Mouse (Mus musculus) thymus, postnatal 36 days (tissue): Measurements from ENCODE around the gene Ppp3ca.

Experiments
- DNase-seq, 2 experiments: peaks; one replicate each; pipeline ENCODE4 v3.0.0; 2022; ENCODE audit warnings: mixed read lengths in 2 of 2

The Ppp3ca gene

GRCm38 (mm10) chr3:136768775-136769485, 99.0 kb downstream of the Ppp3ca start:
- DNase-seq, result no peak

GRCm38 (mm10) chr3:136769486-136769882, 99.6 kb downstream of the Ppp3ca start:
- no peak for DNase-seq

GRCm38 (mm10) chr3:136771700-136772099, 101.8 kb downstream of the Ppp3ca start:
- DNase-seq, result no peak

- DNase-seq, result no peak
These were observed 103.3 kb downstream of the Ppp3ca start for GRCm38 (mm10) chr3:136773217-136773616.

- no peak for DNase-seq
These were observed 104.3 kb downstream of the Ppp3ca start for GRCm38 (mm10) chr3:136774196-136774595.

GRCm38 (mm10) chr3:136776525-136776924, 106.6 kb downstream of the Ppp3ca start:
- no peak for DNase-seq

- DNase-seq, result no peak
These were observed 107.5 kb downstream of the Ppp3ca start for GRCm38 (mm10) chr3:136777380-136777779.

GRCm38 (mm10) chr3:136777787-136778216, 107.9 kb downstream of the Ppp3ca start:
- no peak for DNase-seq

- DNase-seq, result no peak
These were observed 110.4 kb downstream of the Ppp3ca start for GRCm38 (mm10) chr3:136780321-136780720.

GRCm38 (mm10) chr3:136782058-136782457, 112.1 kb downstream of the Ppp3ca start:
- no peak for DNase-seq

GRCm38 (mm10) chr3:136785686-136786085, 115.8 kb downstream of the Ppp3ca start:
- DNase-seq, result no peak

GRCm38 (mm10) chr3:136790261-136790871, 120.4 kb downstream of the Ppp3ca start:
- DNase-seq, result no peak

- no peak for DNase-seq
These were observed 121.5 kb downstream of the Ppp3ca start for GRCm38 (mm10) chr3:136791404-136791803.

- no peak for DNase-seq
These were observed 122.0 kb downstream of the Ppp3ca start for GRCm38 (mm10) chr3:136791946-136792345.

- no peak for DNase-seq
These were observed 123.5 kb downstream of the Ppp3ca start for GRCm38 (mm10) chr3:136793411-136793810.

GRCm38 (mm10) chr3:136794426-136795217, 124.7 kb downstream of the Ppp3ca start:
- no peak for DNase-seq

- no peak for DNase-seq
These were observed 129.0 kb downstream of the Ppp3ca start for GRCm38 (mm10) chr3:136798896-136799295.

GRCm38 (mm10) chr3:136802595-136802994, 132.7 kb downstream of the Ppp3ca start:
- DNase-seq, result no peak

- no peak for DNase-seq
These were observed 136.0 kb downstream of the Ppp3ca start for GRCm38 (mm10) chr3:136805897-136806296.

GRCm38 (mm10) chr3:136810271-136810670, 140.3 kb downstream of the Ppp3ca start:
- no peak for DNase-seq

GRCm38 (mm10) chr3:136812162-136812561, 142.2 kb downstream of the Ppp3ca start:
- DNase-seq, result no peak

GRCm38 (mm10) chr3:136812791-136813190, 142.9 kb downstream of the Ppp3ca start:
- DNase-seq, result no peak

GRCm38 (mm10) chr3:136813886-136814285, 144.0 kb downstream of the Ppp3ca start:
- no peak for DNase-seq

- DNase-seq, result no peak
These were observed 145.0 kb downstream of the Ppp3ca start for GRCm38 (mm10) chr3:136814916-136815315.
